Mouse (Mus musculus) stomach, postnatal 0 days (tissue): Measurements from ENCODE around the gene Galntl6.

Experiments used
- CTCF ChIP-seq: IDR thresholded peaks from 2 replicates; pipeline ENCODE4 v1.5.1; 2016; ENCODE audit warnings: antibody characterized with exemption, low read depth, mild to moderate bottlenecking, moderate library complexity
- EP300 ChIP-seq: optimal IDR thresholded peaks from 2 replicates; pipeline ENCODE3; 2016; ENCODE audit warnings: antibody characterized with exemption

DNA sequence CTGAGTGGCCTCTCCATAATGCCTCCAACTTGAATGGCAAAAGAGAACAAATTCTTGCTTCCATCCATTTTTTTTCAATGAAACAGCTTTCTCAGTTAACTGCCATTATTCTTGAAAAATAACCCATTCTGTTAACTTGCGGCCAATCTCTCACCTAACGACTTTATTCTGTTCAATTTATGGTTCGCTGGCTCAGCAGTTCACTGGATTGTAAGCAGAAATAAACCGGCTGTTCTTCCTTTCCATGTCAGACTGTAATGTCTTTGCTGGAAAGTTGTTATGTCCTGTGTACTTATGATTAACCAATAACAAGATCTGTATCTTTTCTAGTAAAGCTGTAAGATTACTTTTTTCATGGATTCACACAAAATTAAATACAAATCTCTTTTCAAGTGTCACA lies 837.8 kb downstream of the Galntl6 start:
- TF ChIP-seq CTCF = no peak
- TF ChIP-seq EP300 = no peak
